Mouse (Mus musculus): ENCODE results near the gene Kansl1l.
"Not testable (repeated sequence)": the region's sequence is repeated elsewhere in the genome, so short reads cannot be mapped to it uniquely, and the experiment has no call there.

The Kansl1l gene

DNA sequence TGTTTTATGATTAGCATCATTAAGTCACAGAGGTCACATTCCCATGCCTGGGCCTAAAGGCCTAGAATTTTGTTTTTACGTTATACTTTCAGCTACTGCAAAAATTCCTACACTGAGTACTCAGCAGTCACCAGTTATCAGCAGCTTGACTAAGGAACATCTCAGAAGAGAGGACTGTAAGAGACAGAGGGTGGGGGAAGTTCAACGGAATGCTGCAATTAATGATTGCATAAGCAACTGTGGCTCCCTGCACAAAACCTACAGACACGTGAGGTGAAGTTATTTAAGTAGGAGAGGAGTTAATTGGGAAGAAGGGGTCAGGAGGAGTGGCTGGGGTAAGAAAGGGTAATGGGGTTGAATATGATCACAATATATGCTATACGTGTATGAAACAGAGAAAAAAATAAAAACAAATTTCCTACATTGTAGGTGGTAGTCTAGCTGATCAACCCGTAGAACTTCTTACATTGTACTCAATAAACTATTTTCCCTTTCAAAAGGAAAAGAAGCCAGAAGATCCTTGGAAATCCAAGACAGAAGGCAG is 117.1 kb downstream of the Kansl1l start:
- DNase-seq (ENCODE audit: low spot score in 2 of 2): no peak

DNA sequence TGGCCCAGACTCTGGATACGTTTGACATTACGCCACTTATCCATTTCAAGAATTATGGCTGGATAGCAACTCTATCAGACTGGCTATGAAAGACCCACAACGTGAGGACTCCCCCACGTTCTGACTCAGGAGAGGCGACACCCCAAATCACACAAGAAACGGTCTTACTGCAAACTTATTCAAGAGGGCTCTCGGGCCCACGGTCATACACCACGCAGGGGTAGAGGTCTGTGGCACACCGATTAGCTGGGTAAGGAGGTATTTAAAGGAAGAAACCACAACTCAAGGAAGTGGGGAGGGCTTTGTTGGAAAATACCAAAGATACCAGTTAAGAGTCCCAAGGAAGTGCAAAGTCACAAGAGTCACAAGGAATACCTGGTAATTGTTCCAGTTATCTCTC is 117.7 kb downstream of the Kansl1l start:
- DNase-seq (ENCODE audit: low spot score in 2 of 2): not testable (repeated sequence)

DNA sequence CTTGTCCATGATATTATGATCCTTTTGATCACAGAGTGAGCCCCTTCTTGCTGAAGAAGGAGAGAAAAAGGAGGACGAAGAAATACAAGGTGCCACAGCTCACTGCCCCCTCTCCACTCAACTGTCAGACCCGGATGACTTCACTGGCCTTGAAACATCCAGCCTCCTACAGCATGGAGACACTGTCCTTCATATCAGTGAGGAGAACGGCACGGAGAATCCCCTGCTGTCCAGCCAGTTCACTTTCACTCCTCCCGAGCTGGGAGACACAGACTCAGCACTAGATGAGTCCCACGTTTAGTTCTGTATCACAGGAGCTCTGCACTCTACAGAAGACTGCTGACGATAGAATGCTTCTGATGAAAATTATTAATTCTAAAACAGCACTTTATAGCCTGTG is 122.1 kb downstream of the Kansl1l start:
- no peak for DNase-seq (ENCODE audit: low spot score in 2 of 2)

DNA sequence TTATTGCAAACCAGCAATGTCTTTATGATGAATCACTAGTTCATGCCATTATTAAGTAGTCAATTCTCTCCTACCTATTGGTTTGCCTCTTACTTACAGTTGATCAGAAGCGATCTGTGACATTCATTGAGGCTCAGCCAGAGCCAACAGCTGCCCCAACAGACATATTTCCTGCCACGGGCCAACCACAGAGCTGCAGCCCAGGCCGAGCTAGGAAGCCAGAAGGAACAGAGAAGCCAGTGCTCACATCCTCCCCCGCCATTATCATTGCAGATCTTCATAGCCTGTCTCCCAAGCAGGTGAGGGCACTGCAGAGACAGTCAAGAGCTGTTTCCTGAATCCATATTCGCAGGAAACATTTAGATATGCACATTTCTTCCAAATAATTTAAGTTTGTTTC is 123.1 kb downstream of the Kansl1l start:
- no peak for DNase-seq (ENCODE audit: low spot score in 2 of 2)

DNA sequence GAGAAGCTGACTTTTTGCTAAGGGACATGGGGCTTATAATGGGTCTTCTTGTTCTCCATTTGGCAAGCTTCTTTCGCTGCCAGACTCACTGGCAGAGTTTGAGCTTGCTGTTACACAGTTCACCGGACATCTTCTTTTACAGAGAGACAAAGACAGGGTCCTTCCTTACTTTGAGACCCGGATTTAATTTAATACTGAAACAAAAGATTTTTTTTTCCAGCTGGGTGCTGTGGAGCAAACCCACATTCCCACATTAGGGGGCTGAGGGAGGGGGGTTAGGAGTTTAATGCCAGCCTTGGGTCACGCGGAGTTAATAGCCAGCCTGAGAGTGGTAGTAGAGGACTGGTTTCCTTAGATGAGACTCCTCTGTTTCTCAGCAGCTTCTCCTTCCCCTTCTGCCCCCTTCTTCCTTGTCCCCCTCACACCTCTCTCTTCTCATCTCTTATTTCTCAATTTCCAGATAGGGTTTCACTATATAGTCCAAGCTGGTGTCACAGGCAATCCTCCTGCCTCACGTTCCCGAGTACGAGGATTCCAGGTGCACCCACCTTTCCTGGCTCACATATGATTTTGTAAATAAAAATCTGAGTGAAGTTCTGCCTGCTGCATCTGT is 124.5 kb downstream of the Kansl1l start:
- no peak for DNase-seq (ENCODE audit: low spot score in 2 of 2)

DNA sequence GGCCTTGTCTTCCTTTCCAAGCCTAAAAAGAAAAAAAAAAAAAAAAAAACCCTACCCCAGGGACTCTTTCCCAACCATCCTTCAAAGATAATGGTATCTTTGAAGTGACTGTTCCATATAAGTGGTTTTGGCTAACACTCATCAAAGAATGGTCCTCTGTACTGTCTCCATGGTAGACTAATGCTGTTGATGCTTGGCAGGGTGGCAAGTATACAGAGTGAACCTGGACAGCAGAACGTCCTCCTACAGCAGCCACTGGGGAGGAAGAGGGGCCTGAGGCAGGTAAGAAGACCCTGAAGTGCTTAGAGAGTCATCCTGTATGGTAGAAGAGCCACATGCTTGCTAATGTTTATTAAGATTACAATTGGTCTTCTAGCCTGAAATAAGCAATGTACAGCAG is 125.1 kb downstream of the Kansl1l start:
- no peak for DNase-seq (ENCODE audit: low spot score in 2 of 2)

DNA sequence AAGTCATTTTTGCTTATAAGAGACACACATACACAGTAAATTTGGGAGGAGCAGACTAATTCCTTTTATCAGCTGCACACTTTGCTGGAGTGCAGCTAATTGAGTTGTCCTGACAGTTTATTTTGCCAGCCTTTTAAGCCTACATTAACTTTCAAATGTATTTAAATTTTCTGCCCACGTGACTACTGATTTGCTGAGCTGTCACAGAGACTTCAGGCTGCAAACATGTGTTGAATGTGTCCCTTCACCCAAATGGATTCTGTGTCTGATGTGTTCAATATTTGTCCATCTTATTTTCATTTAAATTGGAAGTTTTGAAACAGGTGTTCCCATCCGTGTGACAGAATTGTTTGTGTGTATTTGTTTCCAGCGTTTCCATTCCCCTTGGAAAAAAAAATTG is 125.6 kb downstream of the Kansl1l start:
- no peak for DNase-seq (ENCODE audit: low spot score in 2 of 2)

DNA sequence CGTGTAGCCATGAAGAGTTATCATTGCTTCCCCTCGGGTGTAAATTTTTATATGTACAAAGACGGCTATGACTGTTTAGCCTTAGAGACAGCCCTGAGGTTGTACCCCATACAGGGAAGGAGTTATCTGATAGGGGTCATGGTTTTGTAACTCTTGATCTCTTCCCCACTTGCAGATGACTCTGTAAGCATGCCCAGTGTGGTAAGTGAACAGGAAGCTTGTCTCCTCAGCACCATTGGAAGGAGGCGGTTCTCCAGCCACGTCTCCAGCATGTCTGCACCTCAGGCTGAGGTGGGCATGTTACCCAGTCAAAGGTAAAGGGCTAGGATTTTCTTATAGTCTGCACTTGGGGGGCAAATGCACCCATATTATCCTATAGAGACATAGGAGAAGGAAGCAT is 134.4 kb downstream of the Kansl1l start:
- DNase-seq (ENCODE audit: low spot score in 2 of 2): no peak

DNA sequence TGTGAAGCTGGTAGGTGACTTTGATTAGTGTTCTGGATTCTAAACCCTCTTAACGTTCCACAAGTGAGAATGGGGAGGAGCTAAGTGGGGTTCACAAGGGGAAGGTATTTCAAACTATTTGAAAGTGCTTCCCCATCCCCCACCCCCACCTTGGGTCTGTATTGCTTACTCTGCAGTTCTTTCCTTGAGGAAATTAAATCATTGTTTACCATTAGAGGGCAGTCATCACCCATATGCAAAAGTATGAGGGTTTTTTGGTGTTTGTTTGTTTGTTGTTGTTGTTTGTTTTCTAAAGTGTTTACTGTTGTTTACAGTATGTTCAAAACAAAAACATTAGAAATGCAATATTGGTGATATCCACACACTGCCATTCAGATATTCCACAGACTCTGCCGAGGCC is 138.7 kb downstream of the Kansl1l start:
- no peak for DNase-seq (ENCODE audit: low spot score in 2 of 2)

DNA sequence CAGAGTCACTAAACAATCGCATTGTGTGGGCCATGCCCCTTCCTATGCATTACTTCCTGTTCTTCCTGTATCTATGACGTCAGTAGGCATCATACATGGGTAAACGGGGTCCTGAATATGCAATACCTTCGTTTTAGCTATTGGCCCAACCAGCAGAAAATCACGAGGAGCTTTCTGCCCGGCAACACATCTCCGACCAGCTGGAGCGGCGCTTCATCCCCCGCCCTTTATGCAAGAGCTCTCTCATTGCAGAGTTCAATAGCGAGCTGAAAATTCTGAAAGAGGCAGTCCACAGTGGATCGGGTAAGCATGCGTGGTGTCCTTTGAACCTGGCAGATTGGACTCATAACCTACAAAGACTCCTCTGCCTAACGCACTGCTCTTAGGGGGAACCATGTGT is 139.4 kb downstream of the Kansl1l start:
- DNase-seq (ENCODE audit: low spot score in 2 of 2): no peak

DNA sequence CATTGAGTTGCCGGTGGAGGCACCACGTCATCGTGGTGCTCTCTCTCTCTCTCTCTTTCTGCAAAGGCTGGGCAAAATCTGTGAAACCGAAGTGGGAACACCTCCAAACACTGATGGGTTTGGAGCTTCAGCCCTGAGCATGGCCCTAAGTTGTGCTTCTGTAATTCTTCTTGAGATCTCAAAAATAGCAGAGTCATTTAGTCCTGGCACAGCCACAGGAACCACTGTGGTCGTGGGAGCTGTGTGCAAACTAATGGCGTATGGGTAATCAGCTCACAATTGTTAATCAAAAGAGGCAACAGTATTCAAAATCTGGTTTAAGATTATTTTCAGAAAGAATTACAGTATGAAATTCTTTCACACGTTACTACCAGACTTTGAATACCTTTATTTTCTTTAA is 144.6 kb downstream of the Kansl1l start:
- DNase-seq (ENCODE audit: low spot score in 2 of 2): no peak

DNA sequence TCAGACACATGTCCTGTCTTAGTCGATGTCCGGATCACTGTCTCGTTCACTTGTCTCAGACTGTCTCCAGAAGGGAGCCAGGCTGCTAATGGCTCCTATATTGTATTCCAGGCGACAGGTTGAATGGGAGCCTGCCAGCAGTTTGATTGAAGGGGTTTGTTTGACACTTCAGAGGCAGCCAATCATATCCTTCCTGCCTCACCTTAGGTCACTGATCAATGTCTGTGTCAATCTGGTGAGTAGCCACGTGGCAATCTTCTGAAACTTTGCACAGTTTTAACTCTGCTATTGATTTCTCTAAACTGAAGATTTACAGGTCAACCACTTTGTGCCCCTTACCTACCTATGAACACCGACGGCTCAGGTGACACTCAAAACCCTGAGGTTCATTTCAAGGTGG is 145.9 kb downstream of the Kansl1l start:
- DNase-seq (ENCODE audit: low spot score in 2 of 2): no peak
